Mouse (Mus musculus): ENCODE data around the gene Tsr1. TPM values are rescaled to one million over a fixed set of nuclear protein-coding genes. Genes with fewer than 3 reads are reported as not detected.

The Tsr1 gene
- polyA plus RNA-seq, 1 experiment from 2014 or later, result 28.1 TPM

DNA sequence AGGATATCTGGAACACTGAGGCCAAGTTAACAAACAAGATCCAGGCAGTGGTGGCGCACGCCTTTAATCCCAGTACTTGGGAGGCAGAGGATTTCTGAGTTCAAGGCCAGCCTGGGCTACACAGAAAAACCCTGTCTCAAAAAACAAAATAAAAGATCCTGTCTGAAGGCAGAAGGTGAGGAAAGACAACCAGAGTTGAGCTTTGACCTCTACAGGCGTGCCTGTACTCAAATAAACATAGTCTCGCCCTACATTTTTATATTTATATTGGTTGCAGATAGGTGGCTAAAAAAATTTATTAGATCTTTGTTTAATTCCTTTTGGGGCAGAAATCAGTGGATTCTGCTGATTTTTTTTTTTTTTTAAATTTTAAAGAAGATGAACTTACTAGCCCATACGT lies 4.5 kb downstream of the Tsr1 start:
- Histone ChIP-seq H3K9ac (replicated peaks) (no peak overlapping the region), H3K4me1 (replicated peaks) (peaks cover 18% of the 10 kb centered on the region), H3K4me2 (replicated peaks) (no peak overlapping the region), H3K27me3 (no peaks in the 10 kb centered on the region), H3K27ac (no peak overlapping the region), H3K9me3 (no peaks in the 10 kb centered on the region), H3K36me3 (peaks cover 75% of the 10 kb centered on the region), H3K4me3 (replicated peaks) (no peak overlapping the region)
- no peak for ATAC-seq
- 94% methylated on average over 5 of the region's 5 CpGs for WGBS

DNA sequence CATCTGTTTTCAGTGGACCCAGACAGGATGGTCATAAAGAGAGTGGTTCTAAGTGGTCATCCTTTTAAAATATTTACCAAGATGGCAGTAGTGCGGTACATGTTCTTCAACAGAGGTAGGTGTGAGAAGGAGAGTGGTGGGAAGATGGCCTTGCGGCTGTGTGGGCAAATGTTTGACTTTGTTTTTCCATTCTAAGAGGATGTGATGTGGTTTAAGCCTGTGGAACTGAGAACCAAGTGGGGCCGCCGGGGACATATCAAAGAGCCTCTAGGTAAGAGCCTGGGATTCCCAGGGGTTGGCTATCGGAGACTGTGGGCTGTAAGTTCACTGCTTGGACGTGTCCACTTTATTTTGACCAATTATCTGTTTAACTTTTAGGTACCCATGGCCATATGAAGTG lies 10.0 kb downstream of the Tsr1 start:
- peaks cover 81% of the 10 kb centered on the region for H3K36me3 ChIP-seq
- no peaks in the 10 kb centered on the region for H3K9me3 ChIP-seq
- 94% methylated on average over 6 of the region's 6 CpGs for WGBS
- ATAC-seq, result no peak
- no peak overlapping the region for H3K27ac ChIP-seq
- H3K27me3 ChIP-seq, result no peaks in the 10 kb centered on the region
- H3K4me1 ChIP-seq (replicated peaks), result no peaks in the 10 kb centered on the region
- no peak overlapping the region for H3K4me2 ChIP-seq (replicated peaks)
- no peak overlapping the region for H3K4me3 ChIP-seq (replicated peaks)
- H3K9ac ChIP-seq (replicated peaks), result no peak overlapping the region

DNA sequence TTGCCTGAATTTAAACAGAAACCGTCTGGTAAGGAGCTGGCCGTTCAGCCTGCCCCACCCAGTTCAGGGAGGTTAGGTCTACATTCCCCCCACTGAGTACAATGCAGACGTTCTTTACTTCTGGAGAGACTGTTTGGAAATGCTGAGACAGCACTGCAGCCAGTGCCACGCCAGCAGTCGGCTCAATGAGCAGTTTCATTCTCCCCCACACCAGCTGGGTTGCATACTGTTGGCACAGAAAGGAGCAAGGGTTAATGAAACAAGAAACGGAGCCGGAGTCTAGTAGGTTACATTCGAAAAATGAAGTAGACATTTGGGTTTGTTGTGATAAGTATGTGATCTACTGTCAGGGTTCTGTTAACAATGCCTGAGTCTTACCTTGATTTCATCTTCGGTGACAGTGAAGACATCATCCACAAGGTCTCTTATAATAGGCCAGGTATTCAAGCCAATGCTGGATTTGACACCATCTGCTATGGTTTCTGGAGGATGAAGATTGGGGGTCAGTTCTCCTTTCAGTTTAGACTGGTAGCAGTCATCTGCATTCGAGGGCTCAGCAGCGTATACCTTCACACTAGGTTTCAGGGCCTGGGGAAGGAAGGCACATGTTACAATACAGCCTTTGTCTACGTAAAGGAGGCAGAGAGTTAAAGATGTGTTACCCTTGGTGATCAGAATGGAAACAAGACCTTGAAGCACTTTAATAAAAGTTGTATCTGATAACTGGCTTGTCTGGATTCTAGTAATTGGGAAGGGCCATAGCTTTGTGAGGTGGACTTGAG lies 10.9 kb downstream of the Tsr1 start:
- no peak overlapping the region for H3K4me2 ChIP-seq (replicated peaks)
- ATAC-seq, result no peak
- no peaks in the 10 kb centered on the region for H3K9me3 ChIP-seq
- H3K27ac ChIP-seq, result no peak overlapping the region
- H3K9ac ChIP-seq (replicated peaks), result no peak overlapping the region
- peaks cover 72% of the 10 kb centered on the region for H3K36me3 ChIP-seq
- no peaks in the 10 kb centered on the region for H3K27me3 ChIP-seq
- no peaks in the 10 kb centered on the region for H3K4me1 ChIP-seq (replicated peaks)
- 88% methylated on average over 12 of the region's 12 CpGs for WGBS
- no peak overlapping the region for H3K4me3 ChIP-seq (replicated peaks)

DNA sequence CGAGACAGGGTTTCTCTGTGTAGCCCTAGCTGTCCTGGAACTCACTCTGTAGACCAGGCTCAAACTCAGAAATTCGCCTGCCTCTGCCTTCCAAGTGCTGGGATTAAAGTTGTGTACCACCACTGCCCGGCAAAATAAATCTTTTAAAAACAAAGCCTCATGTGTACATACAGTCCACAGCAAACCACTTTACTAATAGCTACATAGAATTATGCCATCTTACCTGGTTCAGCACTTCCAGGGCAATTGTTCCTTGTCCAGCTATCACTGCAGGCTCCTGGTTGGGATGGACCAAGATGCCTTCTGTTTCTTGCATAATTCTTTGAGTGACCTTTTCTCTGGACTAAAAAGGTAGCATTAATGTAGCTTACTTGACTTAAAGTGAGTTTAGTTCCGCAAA lies 12.1 kb downstream of the Tsr1 start:
- Histone ChIP-seq H3K9me3 (no peaks in the 10 kb centered on the region), H3K36me3 (peaks cover 60% of the 10 kb centered on the region), H3K27ac (no peak overlapping the region), H3K9ac (replicated peaks) (no peak overlapping the region), H3K4me3 (replicated peaks) (no peak overlapping the region), H3K4me1 (replicated peaks) (no peaks in the 10 kb centered on the region), H3K4me2 (replicated peaks) (no peak overlapping the region), H3K27me3 (no peaks in the 10 kb centered on the region)
- WGBS, result 93% methylated on average over 4 of the region's 4 CpGs
- ATAC-seq, result no peak

DNA sequence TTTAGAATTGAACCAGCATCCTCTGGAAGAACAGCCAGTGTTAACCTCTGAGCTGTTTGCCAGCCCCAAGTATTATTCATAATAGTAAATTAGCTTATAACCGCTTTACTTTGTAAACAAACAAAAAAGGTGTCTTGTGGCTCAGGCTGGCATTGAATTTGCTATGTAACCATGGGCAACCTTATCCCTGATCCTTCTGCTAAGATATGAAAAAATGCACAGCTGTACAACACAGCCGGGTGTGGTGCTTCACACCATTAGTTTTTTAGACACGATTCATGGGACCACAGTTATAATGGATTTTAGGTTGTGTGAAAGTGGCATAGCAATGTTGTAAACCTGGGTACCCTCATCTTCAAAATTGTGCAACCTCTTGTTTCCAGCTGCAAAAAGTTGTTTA lies 14.6 kb downstream of the Tsr1 start:
- Histone ChIP-seq H3K9ac (replicated peaks) (no peak overlapping the region), H3K4me1 (replicated peaks) (no peaks in the 10 kb centered on the region), H3K27ac (no peak overlapping the region), H3K4me2 (replicated peaks) (no peak overlapping the region), H3K36me3 (peaks cover 38% of the 10 kb centered on the region), H3K9me3 (no peaks in the 10 kb centered on the region), H3K4me3 (replicated peaks) (no peak overlapping the region), H3K27me3 (no peaks in the 10 kb centered on the region)
- ATAC-seq, result no peak
- WGBS, result 88% methylated on average over 3 of the region's 3 CpGs

DNA sequence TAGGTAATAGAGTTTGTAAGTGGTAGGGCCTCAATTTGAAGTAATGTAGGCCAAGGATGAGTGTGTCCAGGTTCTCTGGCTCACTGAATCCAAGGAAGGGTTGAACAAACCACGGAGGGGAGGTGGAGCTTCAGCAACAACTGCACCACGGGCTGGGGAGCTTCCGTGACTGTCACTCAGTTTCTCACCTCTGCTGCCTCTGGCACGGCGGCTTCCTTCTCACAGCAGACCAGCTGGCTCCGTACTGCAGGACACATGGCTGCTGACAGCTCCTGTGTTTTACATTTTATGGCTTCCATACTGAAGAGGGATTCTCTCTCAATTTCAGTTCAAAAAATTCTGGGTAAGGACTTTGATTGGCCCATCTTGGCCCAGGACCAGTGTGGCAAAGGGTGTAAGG lies 21.4 kb downstream of the Tsr1 start:
- 90% methylated on average over 6 of the region's 6 CpGs for WGBS
- Histone ChIP-seq H3K4me2 (replicated peaks) (no peak overlapping the region), H3K9ac (replicated peaks) (no peak overlapping the region), H3K4me3 (replicated peaks) (no peak overlapping the region), H3K4me1 (replicated peaks) (peaks cover 2% of the 10 kb centered on the region; the same call in 1 of the 2 replicates), H3K36me3 (peaks cover 18% of the 10 kb centered on the region), H3K9me3 (no peaks in the 10 kb centered on the region), H3K27me3 (no peaks in the 10 kb centered on the region), H3K27ac (no peak overlapping the region)
- ATAC-seq, result no peak

DNA sequence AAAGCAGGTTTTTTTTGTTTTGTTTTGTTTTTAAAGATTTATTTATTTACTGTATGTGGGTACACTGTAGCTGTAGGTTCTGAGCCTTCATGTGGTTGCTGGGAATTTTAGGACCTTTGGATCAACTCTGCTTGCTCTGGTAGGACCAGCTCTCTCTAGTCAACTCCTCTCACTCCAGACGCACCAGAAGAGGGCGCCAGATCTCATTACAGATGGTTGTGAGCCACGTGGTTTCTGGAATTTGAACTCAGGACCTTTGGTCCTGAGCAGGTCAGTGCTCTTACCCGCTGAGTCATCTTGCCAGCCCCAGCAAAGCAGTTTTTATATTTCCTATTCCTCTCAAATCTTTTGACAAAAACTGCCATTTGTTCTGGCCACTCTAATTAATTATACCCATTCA lies 26.3 kb downstream of the Tsr1 start:
- 66% methylated on average over 4 of the region's 4 CpGs for WGBS
- no peak overlapping the region for H3K4me2 ChIP-seq (replicated peaks)
- no peak overlapping the region for H3K9ac ChIP-seq (replicated peaks)
- H3K9me3 ChIP-seq, result no peaks in the 10 kb centered on the region
- no peak for ATAC-seq
- peaks cover 25% of the 10 kb centered on the region for H3K4me1 ChIP-seq (replicated peaks)
- no peaks in the 10 kb centered on the region for H3K27me3 ChIP-seq
- no peak overlapping the region for H3K4me3 ChIP-seq (replicated peaks)
- H3K36me3 ChIP-seq, result peaks cover 2% of the 10 kb centered on the region
- no peak overlapping the region for H3K27ac ChIP-seq

DNA sequence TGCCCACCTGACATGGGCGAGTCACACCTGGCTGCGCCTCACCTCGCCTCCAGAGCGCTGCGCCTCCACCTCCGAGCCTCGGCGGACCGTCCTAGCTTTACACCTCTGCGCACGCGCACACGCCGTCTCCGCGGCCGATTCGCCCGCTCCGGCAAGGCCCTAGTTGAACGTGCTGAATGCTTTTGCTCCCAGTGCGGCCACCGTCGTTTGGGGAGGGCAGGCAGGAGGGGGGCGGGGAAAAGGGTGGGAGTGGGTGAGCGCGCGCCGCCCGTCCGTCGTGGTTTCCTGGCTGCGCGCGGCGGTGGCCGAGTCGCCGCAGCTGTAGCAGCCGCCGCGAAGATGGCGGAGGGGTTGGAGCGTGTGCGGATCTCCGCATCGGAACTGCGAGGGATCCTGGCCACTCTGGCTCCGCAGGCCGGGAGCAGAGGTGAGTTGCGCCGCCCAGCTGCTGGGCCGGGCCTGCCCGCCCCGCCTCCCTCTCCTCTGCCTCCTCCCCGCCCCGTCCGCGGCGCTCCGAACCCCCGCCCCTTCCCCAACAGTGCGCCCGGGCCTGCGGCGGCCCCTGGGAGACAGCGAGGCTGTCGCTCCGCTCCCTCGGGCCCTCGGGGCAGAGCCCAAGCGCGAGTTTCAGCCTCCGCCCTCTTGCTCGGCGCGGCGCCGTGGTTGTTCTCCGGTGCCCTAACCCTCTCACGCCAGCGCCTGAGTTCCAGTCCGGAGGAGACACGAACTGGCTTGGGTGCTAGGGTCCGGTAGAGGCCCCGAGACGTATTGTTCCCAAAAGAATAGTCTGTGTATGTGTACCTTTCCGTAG lies 27.9 kb downstream of the Tsr1 start, which contains the start of the genes Smg6 and Srr:
Gene Smg6 (plus strand): TSS at position 247 of the 811 bp plus-strand sequence.
Gene Srr (minus strand): TSS at position 372 of the 811 bp plus-strand sequence.
- Histone ChIP-seq H3K4me3 (replicated peaks) (peak within 1 kb of the TSS; percentile 66), H3K4me1 (replicated peaks) (peaks cover 25% of the 10 kb centered on the region), H3K27ac (peak within 1 kb of the TSS; percentile 96), H3K36me3 (peaks cover 14% of the 10 kb centered on the region), H3K9me3 (no peaks in the 10 kb centered on the region), H3K9ac (replicated peaks) (peak within 1 kb of the TSS; percentile 81), H3K4me2 (replicated peaks) (peak within 1 kb of the TSS; percentile 71), H3K27me3 (no peaks in the 10 kb centered on the region)
- under 1% methylated on average over 71 of the region's 88 CpGs for WGBS
- ATAC-seq, result peak; percentile 96

DNA sequence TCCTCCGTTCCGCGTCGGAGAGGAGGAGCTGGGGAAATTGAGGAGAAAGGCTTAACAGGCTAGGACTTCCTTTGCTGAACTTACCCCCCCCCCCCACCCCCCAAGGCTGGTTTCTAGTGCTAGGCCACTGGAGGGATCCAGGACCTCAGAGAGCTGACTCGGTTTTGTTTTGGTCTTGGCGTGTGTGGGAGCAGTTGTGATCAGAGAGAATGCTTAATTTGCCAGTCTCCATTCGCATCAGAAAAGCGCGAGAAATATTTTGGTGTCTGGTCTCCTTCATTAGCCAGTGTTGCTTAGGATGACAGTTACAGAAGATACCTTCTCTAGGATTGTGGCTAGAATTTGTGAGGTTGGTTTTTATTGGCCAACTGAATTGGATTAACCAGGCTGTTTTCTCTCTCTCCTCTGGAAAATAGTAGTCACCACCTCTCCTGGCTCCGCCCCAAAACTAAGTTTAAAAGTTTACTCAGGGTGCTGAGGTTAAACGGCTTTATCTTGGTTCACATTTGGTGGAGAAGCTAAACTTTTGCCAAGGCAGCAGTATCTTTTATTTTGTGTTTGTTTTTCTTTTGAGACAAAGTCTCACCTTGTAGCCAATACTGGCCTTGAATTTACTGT lies 28.6 kb downstream of the Tsr1 start:
- Histone ChIP-seq H3K9me3 (no peaks in the 10 kb centered on the region), H3K27ac (peak overlapping the region; percentile 96), H3K27me3 (no peaks in the 10 kb centered on the region), H3K4me3 (replicated peaks) (peak overlapping the region; percentile 66), H3K4me2 (replicated peaks) (peak overlapping the region; percentile 71), H3K4me1 (replicated peaks) (peaks cover 25% of the 10 kb centered on the region), H3K36me3 (peaks cover 19% of the 10 kb centered on the region), H3K9ac (replicated peaks) (peak overlapping the region; percentile 81)
- WGBS, result 10% methylated on average over 11 of the region's 11 CpGs
- no peak for ATAC-seq

DNA sequence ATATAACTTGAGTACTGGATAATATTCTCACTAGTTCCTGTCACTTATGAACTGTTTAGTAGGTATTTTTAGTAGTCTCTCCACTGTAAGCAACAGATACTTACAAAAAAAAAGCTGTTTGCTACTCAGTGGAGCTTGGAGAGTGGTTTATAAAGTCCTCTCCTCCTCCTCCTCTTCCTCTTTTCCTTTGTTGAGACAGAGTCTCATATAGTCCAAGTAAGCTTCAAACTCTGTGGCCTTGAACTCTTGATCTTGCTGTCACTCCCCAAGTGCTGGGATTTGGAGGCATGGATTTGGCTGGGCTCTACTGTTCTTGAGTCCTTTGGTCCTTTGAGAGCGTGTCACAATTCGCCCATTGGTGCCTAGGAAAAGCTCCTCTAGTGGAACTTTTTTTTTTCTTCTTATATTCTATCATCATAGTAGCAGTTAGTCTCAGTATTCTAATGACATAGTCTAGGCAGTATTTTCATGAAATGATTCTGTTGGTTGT lies 29.4 kb downstream of the Tsr1 start:
- H3K4me3 ChIP-seq (replicated peaks), result 0 out of 2 replicates have a peak overlapping the region, but pooled peaks have one; percentile 9
- no peaks in the 10 kb centered on the region for H3K9me3 ChIP-seq
- H3K4me1 ChIP-seq (replicated peaks), result peaks cover 25% of the 10 kb centered on the region
- no peaks in the 10 kb centered on the region for H3K27me3 ChIP-seq
- no peak for ATAC-seq
- H3K9ac ChIP-seq (replicated peaks), result no peak overlapping the region
- WGBS, result 90% methylated on average over 2 of the region's 2 CpGs
- H3K27ac ChIP-seq, result no peak overlapping the region
- peaks cover 23% of the 10 kb centered on the region for H3K36me3 ChIP-seq
- H3K4me2 ChIP-seq (replicated peaks), result 0 out of 2 replicates have a peak overlapping the region, but pooled peaks have one; percentile 9

DNA sequence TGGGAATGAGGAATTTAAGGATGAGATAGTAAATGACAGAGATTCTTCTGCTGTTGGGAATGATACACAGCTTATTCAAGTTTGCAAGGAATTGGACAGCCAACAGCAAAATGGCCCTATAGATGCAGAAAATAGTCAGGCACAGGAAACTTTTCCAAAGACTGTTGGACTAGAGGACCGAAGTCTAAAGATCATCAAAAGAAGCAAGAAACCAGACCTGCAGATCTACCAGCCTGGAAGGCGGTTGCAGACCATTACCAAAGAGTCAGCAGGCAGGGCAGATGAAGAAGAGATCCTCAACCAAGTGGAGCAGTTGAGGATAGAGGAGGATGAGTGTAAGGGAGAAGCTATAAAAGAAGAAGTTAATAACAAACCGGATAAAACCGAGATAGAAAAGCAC lies 31.2 kb downstream of the Tsr1 start:
- H3K9me3 ChIP-seq, result no peaks in the 10 kb centered on the region
- no peak for ATAC-seq
- peaks cover 41% of the 10 kb centered on the region for H3K36me3 ChIP-seq
- WGBS, result 94% methylated on average over 4 of the region's 4 CpGs
- H3K4me1 ChIP-seq (replicated peaks), result peaks cover 24% of the 10 kb centered on the region
- H3K4me2 ChIP-seq (replicated peaks), result no peak overlapping the region
- H3K27me3 ChIP-seq, result no peaks in the 10 kb centered on the region
- no peak overlapping the region for H3K4me3 ChIP-seq (replicated peaks)
- no peak overlapping the region for H3K9ac ChIP-seq (replicated peaks)
- H3K27ac ChIP-seq, result no peak overlapping the region

DNA sequence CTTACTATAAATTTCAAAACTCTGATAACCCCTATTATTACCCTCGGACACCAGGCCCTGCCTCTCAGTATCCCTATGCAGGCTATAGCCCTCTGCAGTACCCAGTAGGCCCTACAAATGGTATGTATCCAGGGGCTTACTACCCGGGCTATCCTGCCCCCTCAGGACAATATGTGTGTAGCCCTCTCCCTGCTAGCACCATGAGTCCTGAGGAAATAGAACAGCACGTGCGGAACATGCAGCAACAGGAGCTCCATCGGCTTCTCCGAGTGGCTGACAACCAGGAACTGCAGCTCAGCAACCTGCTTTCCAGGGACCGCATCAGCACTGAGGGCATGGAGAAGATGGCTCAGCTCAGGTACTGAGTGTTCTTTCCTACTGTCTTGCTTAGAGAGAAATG lies 32.5 kb downstream of the Tsr1 start:
- H3K9ac ChIP-seq (replicated peaks), result no peak overlapping the region
- no peaks in the 10 kb centered on the region for H3K27me3 ChIP-seq
- WGBS, result 96% methylated on average over 7 of the region's 7 CpGs
- no peak for ATAC-seq
- H3K4me2 ChIP-seq (replicated peaks), result no peak overlapping the region
- peaks cover 15% of the 10 kb centered on the region for H3K4me1 ChIP-seq (replicated peaks)
- no peaks in the 10 kb centered on the region for H3K9me3 ChIP-seq
- peaks cover 54% of the 10 kb centered on the region for H3K36me3 ChIP-seq
- H3K4me3 ChIP-seq (replicated peaks), result no peak overlapping the region
- H3K27ac ChIP-seq, result no peak overlapping the region
